Mouse (Mus musculus) MEL (cell line): ENCODE data around the gene Dhcr24. TPM values are rescaled to one million over a fixed set of nuclear protein-coding genes. Genes with fewer than 3 reads are reported as not detected.
A peak's percentile ranks its signal among the peaks of the same experiment; 100 is the strongest.

Experiments
- DNase-seq: peaks from one replicate; pipeline ENCODE4 v3.0.0; 2011; ENCODE audit warnings: low read depth, low spot score
- H3K27ac ChIP-seq: 2 replicates; pipeline ENCODE4 v1.5.1; 2012; ENCODE audit warnings: low read depth, mild to moderate bottlenecking, control low read depth, low read length, moderate library complexity; ENCODE audit not compliant: control insufficient read depth
- H3K27me3 ChIP-seq, 2 experiments: fragments of 150-350 bp in 1 of 2; sonication (generic) in 1 of 2; 2 replicates each; pipeline ENCODE4 v1.6.1; 2012; ENCODE audit warnings: low read length in 2 of 2, mild to moderate bottlenecking in 2 of 2, improper control_type of control experiment in 1 of 2, moderate library complexity in 1 of 2; ENCODE audit not compliant: insufficient read depth in 2 of 2, control insufficient read depth in 1 of 2
- H3K36me3 ChIP-seq, 2 experiments: 2 replicates each; pipeline ENCODE4 v1.6.1; 2012 to 2014; ENCODE audit warnings: low read length in 2 of 2, improper control_type of control experiment in 1 of 2, inconsistent platforms in 1 of 2, mild to moderate bottlenecking in 1 of 2; ENCODE audit not compliant: insufficient read depth in 2 of 2, control insufficient read depth in 1 of 2
- H3K4me1 ChIP-seq, 2 experiments: fragments of 150-350 bp in 1 of 2; sonication (generic) in 1 of 2; 2 replicates each; pipeline ENCODE4 v1.6.1; 2012; ENCODE audit warnings: low read length in 2 of 2, improper control_type of control experiment in 1 of 2, mild to moderate bottlenecking in 1 of 2; ENCODE audit not compliant: insufficient read depth in 2 of 2, control insufficient read depth in 1 of 2
- H3K4me3 ChIP-seq, 2 experiments: fragments of 150-350 bp in 1 of 2; sonication (generic) in 1 of 2; 2 replicates each; pipeline ENCODE4 v1.5.1; 2012; ENCODE audit warnings: low read depth in 2 of 2, low read length in 2 of 2, mild to moderate bottlenecking in 2 of 2, moderate library complexity in 2 of 2, control low read depth in 1 of 2, improper control_type of control experiment in 1 of 2; ENCODE audit not compliant: control insufficient read depth in 1 of 2, insufficient read depth in 1 of 2
- H3K79me2 ChIP-seq: 2 replicates; pipeline ENCODE4 v1.6.1; 2012; ENCODE audit warnings: mild to moderate bottlenecking, low read length, moderate library complexity; ENCODE audit not compliant: control insufficient read depth, poor library complexity, insufficient read depth
- H3K9ac ChIP-seq: 2 replicates; pipeline ENCODE4 v1.6.1; 2012; ENCODE audit warnings: low read depth, mild to moderate bottlenecking, control low read depth, low read length, moderate library complexity; ENCODE audit not compliant: control insufficient read depth, poor library complexity, severe bottlenecking
- H3K9me3 ChIP-seq: fragments of 150-350 bp; sonication (generic); replicated peaks from 2 replicates; pipeline ENCODE4 v1.6.1; 2012; ENCODE audit warnings: mild to moderate bottlenecking, low read length, improper control_type of control experiment, moderate library complexity; ENCODE audit not compliant: insufficient read depth
- BHLHE40 ChIP-seq: IDR thresholded peaks from 2 replicates; pipeline ENCODE4 v1.6.1; 2012; ENCODE audit warnings: low read depth, mild to moderate bottlenecking, inconsistent platforms, low read length, improper control_type of control experiment, borderline replicate concordance
- CTCF ChIP-seq, 3 experiments: IDR thresholded peaks in 2 of 3; conservative IDR thresholded peaks in 1 of 3; 2 replicates each; pipeline ENCODE4 v1.5.1; 2011 to 2012; ENCODE audit warnings: low read length in 3 of 3, low read depth in 2 of 3, mild to moderate bottlenecking in 2 of 3, improper control_type of control experiment in 1 of 3, inconsistent platforms in 1 of 3, mixed read lengths in 1 of 3, moderate library complexity in 1 of 3; ENCODE audit not compliant: control insufficient read depth in 1 of 3, insufficient read depth in 1 of 3, poor library complexity in 1 of 3, severe bottlenecking in 1 of 3
- E2F4 ChIP-seq: IDR thresholded peaks from 2 replicates; pipeline ENCODE4 v1.6.1; 2011; ENCODE audit warnings: low read depth, low read length, improper control_type of control experiment, borderline replicate concordance
- EP300 ChIP-seq, 2 experiments: IDR thresholded peaks; 2 replicates each; pipeline ENCODE4 v1.6.1; 2011; ENCODE audit warnings: improper control_type of control experiment in 2 of 2, low read length in 2 of 2, low read depth in 1 of 2, mild to moderate bottlenecking in 1 of 2
- GABPA ChIP-seq: IDR thresholded peaks from 2 replicates; pipeline ENCODE4 v1.6.1; 2012; ENCODE audit warnings: low read depth, mild to moderate bottlenecking, inconsistent platforms, low read length, improper control_type of control experiment, moderate library complexity
- GATA1 ChIP-seq: IDR thresholded peaks from 2 replicates; pipeline ENCODE4 v1.6.1; 2011; ENCODE audit warnings: low read depth, low read length, improper control_type of control experiment
- KAT2A ChIP-seq: conservative IDR thresholded peaks from 2 replicates; pipeline ENCODE4 v1.6.1; 2012; ENCODE audit warnings: low read depth, low read length, improper control_type of control experiment, inconsistent platforms
- MEF2A ChIP-seq: IDR thresholded peaks from 2 replicates; pipeline ENCODE4 v1.6.1; 2014; ENCODE audit warnings: low read depth, mild to moderate bottlenecking, inconsistent platforms, low read length, improper control_type of control experiment; ENCODE audit not compliant: poor library complexity, insufficient replicate concordance, severe bottlenecking; ENCODE audit errors: extremely low read depth
- MXI1 ChIP-seq: IDR thresholded peaks from 2 replicates; pipeline ENCODE4 v1.6.1; 2011; ENCODE audit warnings: mild to moderate bottlenecking, low read depth, low read length, improper control_type of control experiment
- MYB ChIP-seq: IDR thresholded peaks from 2 replicates; pipeline ENCODE4 v1.6.1; 2011; ENCODE audit warnings: mild to moderate bottlenecking, low read depth, low read length, improper control_type of control experiment
- MYC ChIP-seq: IDR thresholded peaks from 2 replicates; pipeline ENCODE4 v1.6.1; 2011; ENCODE audit warnings: low read depth, mild to moderate bottlenecking, low read length, improper control_type of control experiment, moderate library complexity
- POLR2A ChIP-seq, 2 experiments: IDR thresholded peaks; 2 replicates each; pipeline ENCODE4 v1.6.1; 2011 to 2012; ENCODE audit warnings: low read length in 2 of 2, mild to moderate bottlenecking in 2 of 2, control low read depth in 1 of 2, improper control_type of control experiment in 1 of 2, low read depth in 1 of 2, moderate library complexity in 1 of 2; ENCODE audit not compliant: control insufficient read depth in 1 of 2, insufficient read depth in 1 of 2, poor library complexity in 1 of 2
- POLR2AphosphoS2 ChIP-seq: IDR thresholded peaks from 2 replicates; pipeline ENCODE4 v1.6.1; 2011; ENCODE audit warnings: low read length, improper control_type of control experiment
- POLR2AphosphoS5 ChIP-seq: IDR thresholded peaks from 2 replicates; pipeline ENCODE4 v1.6.1; 2012; ENCODE audit warnings: low read depth, borderline replicate concordance, mild to moderate bottlenecking, inconsistent platforms, low read length, moderate library complexity, mixed read lengths
- RAD21 ChIP-seq: IDR thresholded peaks from 2 replicates; pipeline ENCODE4 v1.6.1; 2011; ENCODE audit warnings: mild to moderate bottlenecking, low read depth, low read length, improper control_type of control experiment
- RCOR1 ChIP-seq: IDR thresholded peaks from 2 replicates; pipeline ENCODE4 v1.6.1; 2012; ENCODE audit warnings: low read depth, mild to moderate bottlenecking, inconsistent platforms, low read length, improper control_type of control experiment
- SMC3 ChIP-seq: IDR thresholded peaks from 2 replicates; pipeline ENCODE4 v1.6.1; 2011; ENCODE audit warnings: low read depth, low read length, improper control_type of control experiment
- TAL1 ChIP-seq: IDR thresholded peaks from 2 replicates; pipeline ENCODE4 v1.6.1; 2012; ENCODE audit warnings: mild to moderate bottlenecking, inconsistent platforms, low read length, moderate library complexity, mixed read lengths
- TBP ChIP-seq: IDR thresholded peaks from 2 replicates; pipeline ENCODE4 v1.8.0; 2011; ENCODE audit warnings: low read depth, low read length, improper control_type of control experiment
- TCF12 ChIP-seq: IDR thresholded peaks from 2 replicates; pipeline ENCODE4 v1.6.1; 2014; ENCODE audit warnings: low read depth, mild to moderate bottlenecking, inconsistent platforms, low read length, improper control_type of control experiment, moderate library complexity
- UBTF ChIP-seq: IDR thresholded peaks from 2 replicates; pipeline ENCODE4 v1.6.1; 2012; ENCODE audit warnings: low read depth, mild to moderate bottlenecking, inconsistent platforms, low read length, improper control_type of control experiment, moderate library complexity, borderline replicate concordance; ENCODE audit not compliant: insufficient read depth
- USF2 ChIP-seq, 2 experiments: IDR thresholded peaks; 2 replicates each; pipeline ENCODE4 v1.6.1; 2011 to 2012; ENCODE audit warnings: improper control_type of control experiment in 2 of 2, low read length in 2 of 2, borderline replicate concordance in 1 of 2, inconsistent platforms in 1 of 2, low read depth in 1 of 2, mild to moderate bottlenecking in 1 of 2; ENCODE audit not compliant: insufficient read depth in 1 of 2
- polyA plus RNA-seq, 2 experiments: library from polyadenylated mRNA; stranded (reverse) in 1 of 2; unstranded in 1 of 2; fragments of >175 nt in 1 of 2; fragments of >200 nt in 1 of 2; gene quantifications; 2 replicates each; pipeline versions ENCODE4 v1.2.1 to v1.2.4; 2012; ENCODE audit warnings: low replicate concordance in 2 of 2, low read depth in 1 of 2; ENCODE audit not compliant: insufficient read length in 2 of 2, insufficient read depth in 1 of 2, missing spikeins in 1 of 2
- total RNA-seq: library from RNA; depleted of rRNA; stranded (reverse); fragments of 300-350 nt; gene quantifications from 2 replicates; pipeline ENCODE4 v1.2.3, GENCODE M21; 2012

Gene Dhcr24
- total and polyA plus RNA-seq, 3 experiments: 39.2 to 63.0 TPM; not detected in 1

DNA sequence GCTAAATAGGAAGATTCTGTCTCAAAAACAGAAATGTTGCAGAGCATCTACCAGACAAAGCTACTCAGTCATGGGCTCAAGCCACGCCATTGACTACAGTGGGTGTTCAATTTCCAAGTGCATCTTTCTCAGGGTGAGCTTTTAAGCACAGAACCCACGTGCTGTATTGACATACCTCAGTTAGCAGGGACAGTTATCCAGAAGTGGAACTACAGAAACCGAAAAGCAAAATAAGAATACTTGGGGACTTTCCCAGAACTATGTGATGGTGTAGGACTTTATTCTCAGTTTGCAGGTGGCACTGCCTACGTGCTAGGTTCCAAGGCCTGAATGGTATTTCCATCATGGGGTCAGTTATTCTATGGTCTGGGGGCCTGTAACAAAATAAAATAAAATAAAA lies 36.9 kb downstream of the Dhcr24 start:
- Histone ChIP-seq H3K36me3 (peaks cover 0 to 2% of the 10 kb centered on the region in 2 experiments; a peak in 2 of 4 replicates), H3K4me1 (no peaks in the 10 kb centered on the region), H3K4me3 (no peak overlapping the region), H3K27ac (no peak overlapping the region)
- TF ChIP-seq GATA1 (no peak), BHLHE40 (no peak), SMC3 (no peak), GABPA (no peak), CTCF (IDR thresholded peaks at IDR 0.05 in 2 of 3, conservative IDR thresholded peaks at IDR 0.05 in 1 of 3; ENCODE audit: control insufficient read depth in 1 of 3, insufficient read depth in 1 of 3, low read depth in 2 of 3, low read length in 3 of 3, poor library complexity in 1 of 3, severe bottlenecking in 1 of 3) (no peak), E2F4 (no peak)
- TF ChIP-seq, all 39 proteins: peak for 0
- Histone ChIP-seq H3K79me2 (no peaks in the 10 kb centered on the region), H3K27me3 (no peaks in the 10 kb centered on the region), H3K9ac (no peak overlapping the region), H3K9me3 (no peaks in the 10 kb centered on the region)
- no peak for DNase-seq

DNA sequence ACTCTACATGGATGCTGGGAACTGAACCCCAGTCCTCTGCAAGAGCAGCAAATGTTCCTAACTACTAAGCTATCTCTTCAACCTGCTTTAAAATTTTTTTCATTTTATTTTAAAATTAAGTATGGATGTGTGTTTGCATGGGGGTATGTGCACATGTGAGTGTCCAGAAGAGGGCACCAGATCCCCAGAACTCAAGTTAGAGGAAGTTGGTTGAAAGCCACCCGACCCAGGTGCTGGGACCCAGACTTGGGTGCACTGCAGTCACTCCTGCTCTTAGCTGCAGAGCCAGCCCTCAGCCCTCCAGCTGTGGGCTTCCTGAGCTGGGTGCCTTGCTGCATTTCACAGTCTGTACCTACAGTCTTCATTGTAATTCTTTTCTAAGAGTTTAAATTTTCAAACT lies 38.6 kb downstream of the Dhcr24 start:
- TF ChIP-seq MEF2A (no peak), RCOR1 (no peak), USF2 (IDR thresholded peaks at IDR 0.05; ENCODE audit: borderline replicate concordance in 1 of 2, insufficient read depth in 1 of 2, low read depth in 1 of 2, low read length in 2 of 2) (no peak), RAD21 (peak; percentile 49), MYC (no peak), POLR2AphosphoS5 (no peak), CTCF (IDR thresholded peaks at IDR 0.05 in 2 of 3, conservative IDR thresholded peaks at IDR 0.05 in 1 of 3; ENCODE audit: control insufficient read depth in 1 of 3, insufficient read depth in 1 of 3, low read depth in 2 of 3, low read length in 3 of 3, poor library complexity in 1 of 3, severe bottlenecking in 1 of 3) (peak; percentile 30 to 61 (median 53); a peak in 5 of 6 replicates), GABPA (no peak), POLR2AphosphoS2 (no peak), MXI1 (no peak), TCF12 (no peak), KAT2A (no peak), EP300 (IDR thresholded peaks at IDR 0.05; ENCODE audit: low read depth in 1 of 2, low read length in 2 of 2) (no peak), TBP (no peak), MYB (no peak), TAL1 (no peak), GATA1 (no peak), UBTF (no peak), POLR2A (IDR thresholded peaks at IDR 0.05; ENCODE audit: control insufficient read depth in 1 of 2, insufficient read depth in 1 of 2, low read depth in 1 of 2, low read length in 2 of 2, poor library complexity in 1 of 2) (no peak), SMC3 (peak; percentile 41)
- H3K4me1 ChIP-seq: no peaks in the 10 kb centered on the region

More for the DNA sequence above, 38.6 kb downstream of the Dhcr24 start:
- Histone ChIP-seq H3K9me3 (no peaks in the 10 kb centered on the region), H3K9ac (no peak overlapping the region), H3K27ac (no peak overlapping the region), H3K36me3 (peaks cover 0 to 2% of the 10 kb centered on the region in 2 experiments; a peak in 2 of 4 replicates), H3K4me3 (no peak overlapping the region), H3K27me3 (no peaks in the 10 kb centered on the region), H3K79me2 (no peaks in the 10 kb centered on the region)
- peak; percentile 76 for DNase-seq
